Mouse (Mus musculus): ENCODE data around the gene Fam171a1. TPM values are rescaled to one million over a fixed set of nuclear protein-coding genes. Genes with fewer than 3 reads are reported as not detected.

Gene Fam171a1
- total RNA-seq, 2 experiments from 2014 or later = 11.1 to 14.6 TPM

- DNase-seq = no peak
Measured at GRCm38 (mm10) chr2:3138308-3138707, 24.3 kb downstream of the Fam171a1 start.

DNA sequence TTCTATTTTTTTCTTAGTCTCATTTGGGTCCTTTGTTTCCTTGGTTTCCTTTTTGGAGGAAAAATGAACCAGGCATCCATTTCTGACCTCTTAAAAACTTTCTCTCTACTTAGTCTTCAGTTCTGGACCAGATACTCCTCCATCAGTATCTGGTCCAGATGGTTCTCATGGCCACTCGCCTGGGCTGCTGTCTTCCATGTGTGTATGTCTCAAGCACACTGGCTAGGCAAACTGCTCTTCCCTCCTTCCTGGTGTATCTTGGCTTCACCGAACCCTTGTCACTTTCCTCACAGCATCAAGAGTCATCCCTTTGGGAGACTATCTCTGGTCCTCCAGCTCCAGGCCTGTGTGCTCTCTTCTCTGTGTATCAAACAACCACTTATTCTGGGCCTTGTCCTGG is 25.0 kb downstream of the Fam171a1 start:
- no peak for DNase-seq

DNA sequence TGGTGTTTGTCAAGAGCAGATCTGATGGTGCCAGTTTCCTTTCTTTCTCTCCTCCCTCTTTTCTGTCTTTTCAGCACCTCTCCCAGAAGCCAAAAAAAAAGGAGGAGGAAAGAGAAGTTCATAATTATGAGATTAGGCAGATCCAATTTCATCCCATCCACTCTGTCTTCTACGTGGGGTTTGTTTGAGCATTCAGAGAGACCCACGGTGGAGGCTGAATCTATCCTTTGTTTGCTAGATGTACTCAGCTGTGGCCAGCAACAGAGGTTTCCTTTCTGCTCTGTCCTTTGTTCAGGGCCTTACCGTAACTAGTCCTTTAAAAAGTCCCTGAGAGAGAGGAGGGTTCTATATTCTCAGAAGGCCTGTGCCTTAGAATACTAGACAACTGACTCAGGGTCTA is 25.6 kb downstream of the Fam171a1 start:
- no peak for DNase-seq

DNA sequence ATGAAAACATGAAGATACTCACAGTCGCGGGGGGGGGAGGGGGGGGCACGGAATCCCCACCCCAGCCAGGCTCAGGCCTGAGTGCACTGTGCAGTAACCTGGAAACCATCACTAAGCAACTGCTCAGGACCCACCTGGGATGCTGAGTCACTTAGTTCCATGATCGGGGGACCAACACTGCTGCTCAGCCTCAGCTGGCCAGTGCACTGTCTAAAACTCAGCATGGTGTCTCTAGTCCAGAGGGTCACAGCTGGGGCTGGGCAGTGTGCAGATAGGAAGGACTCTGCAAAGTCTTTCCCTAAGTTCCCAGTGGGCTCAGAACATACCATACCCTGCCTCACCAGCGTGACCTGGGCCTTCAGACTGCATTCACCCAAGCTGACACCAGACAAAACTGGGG is 26.6 kb downstream of the Fam171a1 start:
- no peak for DNase-seq

DNA sequence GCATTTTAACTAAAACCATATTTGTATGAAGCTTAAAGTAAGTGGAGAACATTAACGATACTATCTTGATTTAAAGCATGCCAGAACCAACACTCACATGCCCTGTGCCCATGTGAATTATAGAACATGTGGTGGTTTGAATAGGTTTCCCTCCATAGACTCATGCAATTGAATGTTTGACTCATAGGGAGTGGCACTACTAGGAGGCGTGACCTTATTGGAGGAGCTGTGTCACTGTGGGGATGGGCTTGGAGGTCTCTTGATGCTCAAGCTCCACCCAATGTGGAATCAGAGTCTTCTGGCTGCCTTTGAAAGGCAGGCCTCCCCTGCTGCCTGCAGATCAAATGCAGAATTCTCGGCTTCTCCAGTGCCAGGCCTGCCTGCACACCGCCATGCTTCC is 27.8 kb downstream of the Fam171a1 start:
- DNase-seq = no peak

DNA sequence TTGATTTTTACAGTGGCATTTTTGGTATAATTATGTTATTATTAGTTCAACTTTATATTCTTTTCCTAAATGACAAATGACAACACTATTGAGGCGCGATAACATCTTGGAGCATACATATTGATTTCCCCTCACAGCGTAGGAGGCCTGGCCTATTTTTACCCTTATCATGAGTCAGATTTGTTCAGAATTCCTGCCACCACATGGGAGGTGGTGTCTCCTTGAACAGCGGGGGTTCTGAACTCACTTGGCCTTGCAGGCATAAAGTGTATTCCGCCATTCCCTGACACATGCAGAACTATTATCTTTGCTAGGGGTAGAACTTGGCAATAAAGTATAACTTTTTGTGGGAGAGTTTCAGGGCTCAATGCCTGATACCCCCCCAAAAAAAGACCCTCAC is 30.3 kb downstream of the Fam171a1 start:
- no peak for DNase-seq

DNA sequence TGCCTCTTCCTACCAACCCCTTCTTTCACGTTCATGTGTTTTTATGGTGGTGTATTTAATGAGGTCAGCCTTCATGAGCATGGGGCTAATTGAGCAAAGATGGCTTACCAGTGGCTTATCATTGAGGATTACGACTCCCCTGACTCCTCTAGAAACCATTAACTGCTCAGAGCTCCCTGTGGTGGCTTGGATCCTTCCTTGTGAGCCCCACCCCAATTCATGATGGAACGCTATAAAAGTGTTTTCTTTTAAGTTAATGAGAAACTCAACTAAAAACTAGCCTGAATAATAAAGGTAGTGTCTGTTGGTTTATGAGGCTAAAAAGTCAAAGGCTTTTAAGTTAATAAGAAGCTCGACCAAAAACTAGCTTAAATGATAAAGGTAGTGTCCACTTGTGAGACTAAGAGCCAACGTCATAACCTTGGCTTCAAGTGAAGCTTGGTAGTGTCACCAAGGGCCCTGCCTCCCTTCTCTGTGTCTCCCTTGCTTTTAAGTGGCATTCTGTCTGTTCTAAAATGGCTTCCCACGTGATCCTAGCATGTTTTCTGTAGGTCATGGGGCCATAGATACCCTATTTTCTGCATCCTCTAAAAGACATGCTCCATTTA is 33.6 kb downstream of the Fam171a1 start:
- DNase-seq = no peak

- no peak for DNase-seq
Measured at GRCm38 (mm10) chr2:3148731-3149130, 34.7 kb downstream of the Fam171a1 start.

DNA sequence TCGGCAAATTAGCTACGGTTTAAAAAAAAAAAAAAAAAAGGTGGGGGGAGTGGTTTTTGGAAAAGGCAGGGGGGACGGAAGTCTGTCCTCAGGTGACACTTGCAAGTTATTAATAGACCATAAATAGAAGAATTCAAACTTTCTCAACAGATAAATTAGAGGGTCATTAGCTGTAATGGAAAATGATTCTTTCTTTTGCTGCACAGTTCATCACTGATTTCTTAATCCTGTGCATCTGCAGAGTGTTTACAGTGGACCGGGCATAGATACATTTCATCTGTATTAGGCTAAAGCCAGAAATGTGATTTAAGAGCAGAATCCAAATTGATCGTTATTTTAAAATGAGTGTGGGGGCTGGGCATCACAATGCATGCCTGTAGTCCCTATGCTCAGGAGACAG is 36.3 kb downstream of the Fam171a1 start:
- DNase-seq = no peak

DNA sequence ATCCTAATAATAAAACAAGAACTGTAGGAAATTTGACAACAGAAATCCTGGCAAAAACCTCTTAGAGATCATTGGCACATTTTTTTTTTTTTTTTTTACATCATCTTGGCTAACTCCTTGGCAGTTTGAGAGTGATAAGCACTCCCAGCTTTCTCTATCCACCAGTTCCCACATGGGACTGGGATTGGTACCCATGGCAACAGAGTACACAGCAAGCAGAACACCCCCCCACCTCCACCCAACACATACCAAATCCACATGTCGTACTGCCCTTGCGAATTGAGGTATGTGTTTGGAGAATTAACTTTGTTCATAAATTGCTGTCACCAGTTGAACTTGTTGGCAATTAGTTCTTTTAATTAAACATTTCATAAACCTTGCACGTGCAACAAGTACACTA is 37.3 kb downstream of the Fam171a1 start:
- no peak for DNase-seq

DNA sequence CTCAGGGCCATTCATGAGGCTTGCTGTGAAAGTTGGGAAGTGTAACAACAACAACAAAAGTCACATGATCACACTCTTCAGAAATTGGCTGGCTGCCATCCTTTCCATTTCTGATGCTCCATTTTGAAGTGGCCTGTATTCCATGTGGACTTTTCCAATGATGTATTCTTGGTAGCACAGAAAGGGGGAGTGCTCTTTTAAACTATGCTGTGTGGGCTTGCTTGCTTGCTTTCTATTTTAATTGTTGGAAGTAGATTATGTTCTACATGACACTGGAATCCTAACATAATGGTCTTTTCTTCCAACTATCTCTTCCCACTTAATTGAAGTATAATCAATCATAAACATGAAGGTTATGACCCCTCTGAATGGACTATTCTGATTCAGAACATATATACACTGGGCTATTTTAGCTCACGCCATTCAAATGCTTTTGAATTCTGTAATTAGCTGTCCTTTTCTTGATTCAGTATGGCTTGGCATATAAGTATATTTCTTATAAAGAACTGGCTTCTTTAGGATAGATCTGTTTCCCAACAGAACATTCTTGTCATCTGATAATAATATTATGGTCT is 40.2 kb downstream of the Fam171a1 start:
- no peak for DNase-seq

DNA sequence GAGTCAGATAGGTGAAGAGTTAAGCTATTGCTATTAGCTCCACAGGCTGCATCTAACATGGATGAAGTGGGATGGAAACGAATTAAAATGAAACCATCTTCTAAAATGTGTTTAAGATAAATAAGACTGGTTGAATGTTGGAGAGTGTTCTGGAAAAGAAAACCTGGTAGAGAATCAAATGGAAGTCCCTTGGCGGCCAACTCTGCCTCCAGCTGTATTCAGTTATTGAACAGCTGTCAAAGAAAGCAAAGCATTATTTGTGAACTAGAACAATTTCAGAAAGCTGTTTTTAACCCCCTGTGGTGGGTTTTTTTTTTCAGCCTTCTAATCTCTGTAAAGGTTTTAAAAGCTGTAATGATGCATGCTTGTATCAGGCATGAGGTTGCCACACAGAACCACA is 41.0 kb downstream of the Fam171a1 start:
- no peak for DNase-seq

DNA sequence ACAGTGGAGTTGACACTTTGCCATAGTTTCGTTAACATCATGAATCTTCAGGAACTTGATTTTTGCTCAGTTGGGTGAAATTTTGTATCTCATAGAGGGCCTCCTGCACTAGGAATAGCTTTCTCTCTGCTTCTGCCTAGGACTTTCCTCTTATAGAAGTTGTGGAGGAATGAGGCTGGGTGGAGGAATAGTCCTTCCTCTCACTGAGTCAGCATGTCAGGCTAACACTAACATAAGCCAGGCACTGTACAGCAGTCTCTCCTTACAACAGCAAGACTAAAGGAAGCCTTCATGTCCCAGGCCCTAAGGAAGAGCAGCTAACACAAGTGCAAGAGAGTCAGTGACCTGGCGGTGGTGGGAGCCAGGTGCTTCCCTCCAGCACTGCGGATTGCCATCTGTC is 43.0 kb downstream of the Fam171a1 start:
- no peak for DNase-seq

DNA sequence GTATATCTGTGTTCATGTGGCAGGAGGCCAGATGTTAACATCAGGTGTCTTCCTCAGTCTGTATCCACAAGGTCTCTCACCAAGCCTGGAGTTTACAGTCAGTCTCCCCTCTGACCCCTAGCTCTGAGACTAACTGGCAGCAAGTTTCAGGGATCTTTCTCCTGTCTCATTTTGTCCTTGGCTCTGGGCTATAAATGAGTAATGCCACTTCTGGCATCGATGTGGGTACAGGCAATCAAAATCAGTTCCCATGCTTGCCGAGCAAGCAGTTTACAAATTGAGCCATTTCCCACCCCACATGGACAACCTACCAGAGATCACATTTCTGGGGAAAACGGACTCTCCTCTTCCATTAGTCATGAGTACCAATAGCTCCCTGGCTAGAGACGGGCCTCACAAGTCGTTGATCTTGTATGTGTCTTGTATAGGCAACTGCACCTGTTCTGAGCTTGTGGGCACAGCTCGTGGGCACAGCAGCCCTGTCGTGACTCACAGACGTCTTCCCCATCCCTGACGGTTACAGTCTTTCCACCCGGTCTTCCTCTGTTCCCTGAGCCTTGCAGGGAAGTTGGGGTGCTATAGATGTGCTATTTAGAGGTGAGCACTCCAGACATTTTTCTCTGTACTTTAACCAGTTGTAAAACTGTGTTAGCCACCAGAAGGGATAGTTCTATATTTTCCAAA is 43.8 kb downstream of the Fam171a1 start:
- no peak for DNase-seq

DNA sequence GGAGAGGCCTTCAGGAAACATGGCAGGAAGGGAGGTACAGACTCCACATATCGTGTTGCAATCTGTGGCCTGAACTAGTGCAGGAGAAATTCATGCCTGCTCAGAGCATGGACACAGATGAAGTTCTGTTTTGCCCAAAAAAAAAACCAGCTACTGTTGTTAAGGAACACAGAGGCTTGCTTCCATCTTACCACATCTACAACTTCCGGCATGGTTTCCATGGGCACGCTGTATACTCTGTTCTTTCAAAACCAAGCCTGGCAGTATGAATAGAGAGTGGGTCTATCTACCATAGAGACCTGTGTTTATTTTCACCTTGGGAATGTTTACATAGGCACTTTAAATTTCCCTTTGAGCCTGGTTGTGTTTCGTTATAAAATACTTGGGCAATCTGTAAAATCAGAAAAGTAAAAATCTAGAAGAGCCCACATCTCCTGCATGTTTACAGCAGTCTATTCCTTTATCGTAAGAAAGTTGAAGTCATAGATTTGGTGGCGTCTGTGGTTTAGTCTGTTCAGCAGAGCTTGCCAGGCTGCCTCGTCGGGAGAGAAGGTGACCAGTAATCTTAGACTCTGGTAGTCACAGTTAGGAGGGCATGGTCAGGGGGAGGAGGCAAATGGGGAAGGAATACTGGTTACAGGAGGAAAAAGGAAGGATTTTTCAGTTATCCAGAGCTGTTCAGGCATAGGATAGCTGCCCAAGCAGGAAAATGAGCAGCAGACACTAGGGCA is 44.8 kb downstream of the Fam171a1 start:
- DNase-seq = no peak

GRCm38 (mm10) chr2:3161578-3161977 is 47.6 kb downstream of the Fam171a1 start:
- no peak for DNase-seq

GRCm38 (mm10) chr2:3163501-3164076 is 49.6 kb downstream of the Fam171a1 start:
- DNase-seq = no peak

DNA sequence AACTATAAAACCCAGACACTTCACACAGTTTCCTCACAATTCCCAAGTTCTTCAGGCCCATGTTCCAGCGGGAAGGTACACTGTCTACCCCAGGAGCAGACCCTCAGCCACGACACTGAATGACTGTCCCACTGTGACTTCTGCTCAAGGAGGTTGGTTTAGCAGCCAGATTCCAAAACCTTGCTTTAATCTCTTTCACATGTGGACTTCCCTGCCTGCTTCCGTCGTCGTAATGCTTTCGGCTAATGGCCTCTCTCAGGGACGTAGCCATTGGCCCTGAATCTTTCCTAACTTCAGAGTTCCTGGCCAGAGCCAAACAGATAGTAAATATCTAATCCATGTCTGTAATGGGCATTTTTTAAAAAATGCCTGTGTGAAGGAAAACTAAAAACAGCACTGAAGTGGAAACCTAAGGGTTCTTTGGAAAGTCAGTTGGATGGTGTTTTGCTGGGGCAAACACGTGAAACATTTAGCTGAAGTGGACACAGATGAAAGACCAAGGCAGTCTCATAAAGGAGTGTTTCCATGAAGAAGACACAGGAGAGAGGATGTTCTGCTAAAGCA is 51.1 kb downstream of the Fam171a1 start:
- no peak for DNase-seq

DNA sequence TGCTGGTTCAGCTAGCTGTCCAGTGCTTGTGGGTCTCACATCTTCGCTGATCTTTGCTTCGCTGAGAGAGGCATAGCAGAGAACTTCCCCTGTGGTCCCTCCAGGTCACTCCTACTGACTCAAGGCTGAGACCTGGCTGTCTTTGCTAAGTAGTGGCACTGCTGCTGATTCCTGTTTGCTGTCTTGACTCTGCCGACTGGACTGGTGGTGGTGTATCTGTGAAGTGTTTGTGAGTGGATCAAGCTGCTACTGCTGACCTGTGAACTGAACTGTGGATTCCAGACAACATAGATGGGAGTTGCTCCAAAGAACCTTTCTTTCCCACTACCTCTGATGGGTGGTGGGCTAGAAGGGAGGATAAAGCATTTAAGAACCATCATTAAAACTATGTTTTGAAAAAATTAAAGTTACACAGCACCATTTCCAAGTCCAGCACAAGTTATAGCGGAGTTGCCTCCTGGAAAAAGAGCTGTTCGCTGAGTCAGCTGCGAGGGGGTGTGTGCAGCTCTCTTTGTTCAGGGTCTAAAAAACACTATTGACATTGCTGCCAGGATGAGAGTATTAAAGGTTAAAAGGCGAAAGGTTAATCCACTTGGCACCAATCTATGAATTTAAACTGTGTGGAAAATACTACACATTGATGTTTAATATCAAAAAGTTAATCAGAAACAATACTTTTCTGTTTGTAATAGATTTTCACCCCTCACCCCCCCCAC is 52.0 kb downstream of the Fam171a1 start:
- no peak for DNase-seq

- no peak for DNase-seq
Measured at GRCm38 (mm10) chr2:3168719-3169402, 54.8 kb downstream of the Fam171a1 start.

GRCm38 (mm10) chr2:3169403-3169747 is 55.4 kb downstream of the Fam171a1 start:
- DNase-seq = no peak
